Mouse (Mus musculus) brain, embryonic 14.5 days (tissue): ENCODE data around the gene Aars2.

ENCODE experiments used
- CTCF ChIP-seq: fragments of 200-500 bp; IDR thresholded peaks from 2 replicates; pipeline ENCODE4 v1.5.1; 2012; ENCODE audit warnings: inconsistent platforms, mild to moderate bottlenecking, moderate library complexity, borderline replicate concordance; ENCODE audit not compliant: insufficient read depth, insufficient read length; ENCODE audit errors: extremely low read depth
- POLR2A ChIP-seq: fragments of 200-500 bp; IDR thresholded peaks from 2 replicates; pipeline ENCODE4 v1.6.1; 2012; ENCODE audit warnings: mild to moderate bottlenecking, inconsistent platforms, borderline replicate concordance; ENCODE audit not compliant: poor library complexity, insufficient read depth, insufficient read length, severe bottlenecking; ENCODE audit errors: extremely low read depth

DNA sequence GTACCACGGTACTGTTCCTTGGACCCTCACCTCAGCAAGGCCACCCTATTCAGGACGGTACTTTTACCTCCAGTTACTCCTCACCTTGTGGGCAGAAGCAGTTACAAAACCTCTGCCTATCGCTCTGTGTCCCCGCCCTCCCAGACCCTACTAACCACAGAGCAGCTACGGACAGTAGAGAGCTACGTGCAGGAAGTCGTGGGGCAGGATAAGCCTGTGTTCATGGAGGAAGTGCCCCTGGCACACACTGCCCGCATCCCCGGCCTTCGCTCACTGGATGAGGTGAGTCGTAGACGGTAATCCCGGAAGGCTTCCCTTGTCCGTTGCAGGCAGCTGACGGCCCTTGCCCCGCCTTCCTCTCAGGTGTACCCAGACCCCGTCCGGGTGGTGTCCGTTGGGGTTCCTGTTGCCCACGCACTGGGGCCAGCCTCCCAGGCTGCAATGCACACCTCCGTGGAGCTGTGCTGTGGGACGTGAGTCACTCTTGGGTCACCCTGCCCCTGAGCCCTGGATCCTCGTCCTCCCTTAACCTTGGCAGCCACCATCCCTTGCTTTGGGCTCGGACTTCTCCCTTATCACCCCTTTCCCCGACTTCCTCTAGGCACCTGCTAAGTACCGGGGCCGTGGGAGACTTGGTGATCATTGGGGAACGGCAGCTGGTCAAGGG lies 11.0 kb downstream of the Aars2 start:
- TF ChIP-seq CTCF (no peak), POLR2A (no peak)
